Mouse (Mus musculus): ENCODE results near the gene Chst11. TPM values are rescaled to one million over a fixed set of nuclear protein-coding genes. Genes with fewer than 3 reads are reported as not detected.
A peak's percentile ranks its signal among the peaks of the same experiment; 100 is the strongest.

The Chst11 gene
- total RNA-seq, 2 experiments from 2014 or later, result 1.3 to 3.3 TPM

DNA sequence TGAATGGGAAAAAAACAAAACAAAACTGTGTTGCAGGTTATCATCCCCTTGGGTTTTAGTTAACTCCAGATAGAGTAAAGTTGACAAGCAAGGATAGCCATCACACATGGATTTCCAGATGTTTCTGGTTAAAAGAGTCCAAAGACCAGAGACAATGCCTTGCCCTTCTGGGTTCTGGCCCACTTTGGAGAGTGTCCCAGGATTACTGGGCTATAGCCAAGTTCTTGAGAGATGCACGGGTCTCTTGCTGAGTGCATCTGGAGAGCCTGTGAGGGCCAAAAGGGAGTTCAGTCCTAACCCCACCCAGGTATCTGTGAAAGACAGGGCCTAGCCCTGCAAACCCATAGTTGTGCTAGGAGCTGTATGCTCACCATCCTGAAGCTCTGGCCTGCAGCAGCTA lies 193.4 kb downstream of the Chst11 start:
- DNase-seq, result no peak

DNA sequence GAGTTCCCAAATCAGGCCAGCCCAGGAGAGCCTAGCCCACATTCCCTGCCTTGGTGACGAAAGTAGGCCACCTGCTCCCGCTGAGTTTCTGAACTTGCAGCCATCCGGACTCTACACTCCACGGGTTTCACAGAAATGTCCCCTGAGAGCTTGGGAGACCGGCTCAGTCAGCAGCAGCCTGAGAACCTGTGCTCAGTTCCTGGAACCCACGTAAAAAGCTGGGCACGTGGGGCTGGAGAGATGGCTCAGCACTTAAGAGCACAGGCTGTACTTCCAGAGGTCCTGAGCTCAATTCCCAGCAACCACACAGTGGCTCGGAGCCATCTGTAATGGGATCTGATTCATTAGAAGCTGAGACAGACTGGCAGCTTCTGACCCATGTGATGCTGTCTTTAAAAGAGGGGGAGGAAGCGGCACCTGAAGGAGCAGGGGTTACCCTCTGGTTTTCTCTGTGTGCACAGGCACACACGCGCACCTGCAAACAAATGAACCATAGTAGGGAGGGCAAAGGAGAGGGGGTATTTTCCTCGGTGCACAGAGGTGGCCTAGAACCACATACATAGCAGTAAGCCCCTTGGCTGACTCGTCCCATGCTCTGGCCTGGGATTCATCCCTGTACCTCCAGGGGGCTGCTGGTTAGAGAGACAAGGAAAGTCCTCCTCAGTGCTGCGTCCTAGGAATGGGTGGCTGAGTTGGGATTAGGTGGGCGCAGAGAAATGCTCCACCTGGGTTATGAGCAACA lies 196.7 kb downstream of the Chst11 start:
- DNase-seq, result no peak

DNA sequence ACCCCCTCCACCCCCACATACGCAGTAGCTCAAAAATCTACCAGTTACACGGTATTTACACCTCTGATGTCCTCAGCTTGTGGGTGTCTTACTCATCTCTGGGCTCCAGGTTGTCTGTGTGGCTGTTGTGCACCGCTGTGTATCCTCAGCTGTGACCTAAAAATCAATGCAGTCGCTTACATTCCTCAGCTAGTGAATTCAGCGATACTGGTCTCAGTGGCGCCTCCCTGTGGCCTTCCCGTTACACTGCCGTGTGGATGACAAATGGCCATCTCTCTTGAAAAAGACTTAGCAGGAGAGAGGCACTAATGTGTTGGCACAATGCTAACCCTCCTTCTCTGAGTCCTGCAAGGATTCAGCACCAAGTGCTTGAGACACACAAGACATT lies 197.3 kb downstream of the Chst11 start:
- peak; percentile 82 for DNase-seq

DNA sequence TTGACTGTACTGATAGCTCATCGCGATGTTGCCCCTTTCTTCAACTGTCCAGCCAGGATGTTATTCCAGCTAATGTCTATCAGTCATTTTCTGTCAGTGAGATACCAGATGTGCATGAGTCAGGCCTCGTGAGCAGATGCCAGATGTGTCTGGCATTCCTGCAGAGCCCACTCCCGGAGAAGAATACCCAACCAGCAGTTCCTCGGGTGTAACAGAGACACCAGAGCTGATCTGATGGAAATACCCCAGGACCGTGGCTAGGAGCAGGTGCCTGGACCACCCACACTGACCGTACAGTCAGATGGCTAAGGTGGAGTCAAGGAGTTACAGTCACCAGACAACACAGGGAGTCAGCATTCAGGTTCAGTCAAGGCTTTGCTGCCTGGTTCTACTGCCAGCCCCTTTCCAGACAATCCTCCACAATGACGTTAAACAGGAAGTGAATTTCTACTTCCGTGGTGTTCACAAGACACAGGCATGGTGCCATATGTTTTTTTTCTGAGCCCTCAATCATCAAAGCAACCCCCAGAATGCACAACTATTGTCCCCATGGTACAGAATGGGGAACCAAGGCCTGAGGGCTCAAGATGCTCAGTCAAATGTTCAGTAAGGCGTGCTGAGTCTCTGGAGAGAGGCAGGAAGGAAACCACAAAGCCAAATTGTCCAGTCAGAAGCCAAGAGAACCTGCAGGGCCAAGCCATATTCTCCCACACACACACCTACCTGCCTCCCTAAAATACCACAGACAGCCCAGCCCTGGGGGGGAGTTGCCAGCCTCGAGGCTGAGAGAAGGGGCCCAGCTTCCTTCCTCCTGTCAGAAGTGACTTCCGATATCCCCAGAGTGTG lies 198.6 kb downstream of the Chst11 start:
- DNase-seq, result no peak

DNA sequence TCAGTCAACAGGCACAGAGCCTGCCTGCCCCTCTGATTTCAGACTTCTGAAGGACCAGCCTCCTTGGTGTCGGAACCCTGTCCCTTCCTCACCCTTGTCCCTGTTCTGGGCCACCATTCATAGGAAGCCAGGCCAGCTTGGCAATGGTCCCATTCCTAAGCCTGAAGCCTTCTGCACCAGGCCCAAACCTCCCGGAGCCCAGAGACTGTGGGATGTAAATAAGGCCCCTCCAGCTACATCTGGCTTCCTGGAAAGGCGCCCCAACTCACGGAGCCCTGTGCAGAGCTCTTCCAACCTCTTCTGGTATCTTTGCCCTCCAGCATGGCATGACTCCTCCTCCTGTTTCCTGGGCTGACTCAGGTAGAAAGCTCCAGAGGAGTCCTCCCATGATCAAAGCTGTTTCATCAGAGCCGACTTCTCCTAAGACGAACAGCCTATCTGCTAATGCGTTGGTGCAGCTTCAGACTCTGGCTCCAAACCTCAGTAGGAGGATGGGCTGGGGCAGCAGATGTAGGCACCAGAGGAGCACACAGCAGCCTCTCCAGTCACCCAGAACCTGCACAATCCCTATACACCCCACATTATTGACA lies 199.3 kb downstream of the Chst11 start:
- peak; percentile 25 for DNase-seq

DNA sequence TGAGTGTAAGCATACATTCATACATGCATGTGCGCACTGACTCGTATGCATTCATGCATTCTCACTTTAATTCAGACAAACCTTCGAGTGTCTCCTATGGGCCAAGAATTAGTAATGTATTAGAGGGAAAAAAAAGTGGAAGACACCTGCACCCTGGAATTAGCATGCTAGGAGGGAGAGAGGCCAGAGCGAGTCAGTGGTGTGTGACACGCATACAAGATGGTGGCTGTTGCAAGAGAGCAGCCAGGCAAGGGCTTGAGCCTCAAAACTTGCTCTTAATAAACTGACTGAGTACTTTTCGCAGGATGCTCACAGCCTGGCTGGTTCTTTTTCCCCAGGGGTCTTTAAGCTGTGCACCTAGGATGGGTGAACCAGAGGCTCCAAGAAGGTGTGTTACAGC lies 199.8 kb downstream of the Chst11 start:
- no peak for DNase-seq

DNA sequence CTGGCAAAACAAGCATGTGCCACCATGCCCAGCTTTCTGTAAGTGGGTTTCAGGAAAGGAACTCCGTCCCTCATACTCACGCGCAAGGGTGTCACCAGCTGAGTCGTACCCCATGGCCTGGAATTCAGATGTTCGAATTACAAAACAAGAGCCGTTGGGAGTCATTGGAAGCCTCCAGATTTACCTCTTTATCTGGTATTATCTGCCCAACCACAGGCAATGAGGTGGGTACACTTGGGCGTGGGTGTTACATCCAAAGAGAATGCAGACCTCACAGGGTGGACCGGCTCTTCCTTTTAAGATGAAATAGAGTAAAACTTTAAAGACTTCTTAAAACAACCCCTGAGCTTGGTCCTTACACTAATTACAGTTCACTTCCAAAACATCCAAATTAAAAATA lies 200.9 kb downstream of the Chst11 start:
- DNase-seq, result no peak

DNA sequence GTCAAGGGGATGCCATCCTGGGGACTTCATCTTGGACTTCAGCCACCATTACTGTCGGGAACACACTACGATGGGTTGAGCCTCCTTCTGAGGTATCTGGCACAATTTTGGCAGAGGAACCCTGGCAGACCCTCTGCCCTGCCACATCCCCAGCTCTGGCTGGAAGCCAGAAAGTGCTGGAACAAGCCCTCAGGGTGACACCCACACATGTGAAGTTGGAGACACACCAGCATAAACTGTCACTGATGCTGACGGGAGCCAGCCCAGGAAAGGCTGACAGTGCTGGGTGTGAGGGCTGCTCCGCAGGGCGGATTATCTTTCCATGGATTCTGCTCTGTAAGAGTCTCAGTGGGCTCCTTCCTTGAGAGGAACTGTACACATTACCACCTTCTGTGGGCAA lies 201.7 kb downstream of the Chst11 start:
- no peak for DNase-seq

DNA sequence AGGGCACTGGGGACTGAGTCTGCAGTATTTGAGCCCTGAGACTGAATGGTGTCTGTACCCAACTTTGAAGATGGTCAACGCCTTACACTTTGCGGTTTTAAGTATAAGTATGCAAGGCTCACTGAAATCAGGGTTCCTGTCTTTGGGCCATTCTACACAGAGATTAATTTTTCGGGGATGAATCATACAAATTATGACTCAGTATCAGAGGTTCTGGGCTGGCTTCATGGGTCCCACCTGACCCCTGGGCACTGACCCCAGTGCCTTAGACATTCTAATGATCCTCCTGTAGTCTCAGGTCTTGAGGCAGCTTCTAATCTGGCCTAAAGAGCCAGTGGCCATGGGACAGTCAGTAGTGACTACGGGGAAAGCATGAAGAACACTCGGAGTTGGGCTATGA lies 203.8 kb downstream of the Chst11 start:
- no peak for DNase-seq

DNA sequence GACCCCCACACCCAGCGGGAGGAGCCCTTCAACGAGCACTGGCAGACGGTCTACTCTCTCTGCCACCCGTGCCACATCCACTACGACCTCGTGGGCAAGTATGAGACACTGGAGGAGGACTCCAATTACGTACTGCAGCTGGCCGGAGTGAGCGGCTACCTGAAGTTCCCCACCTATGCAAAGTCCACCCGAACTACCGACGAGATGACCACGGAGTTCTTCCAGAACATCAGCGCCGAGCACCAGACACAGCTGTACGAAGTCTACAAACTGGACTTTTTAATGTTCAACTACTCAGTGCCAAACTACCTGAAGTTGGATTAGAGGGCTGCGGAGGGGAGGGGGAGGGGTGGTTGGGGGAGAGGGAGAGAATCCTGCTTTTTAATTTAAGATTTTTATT lies 206.2 kb downstream of the Chst11 start:
- DNase-seq, result no peak

DNA sequence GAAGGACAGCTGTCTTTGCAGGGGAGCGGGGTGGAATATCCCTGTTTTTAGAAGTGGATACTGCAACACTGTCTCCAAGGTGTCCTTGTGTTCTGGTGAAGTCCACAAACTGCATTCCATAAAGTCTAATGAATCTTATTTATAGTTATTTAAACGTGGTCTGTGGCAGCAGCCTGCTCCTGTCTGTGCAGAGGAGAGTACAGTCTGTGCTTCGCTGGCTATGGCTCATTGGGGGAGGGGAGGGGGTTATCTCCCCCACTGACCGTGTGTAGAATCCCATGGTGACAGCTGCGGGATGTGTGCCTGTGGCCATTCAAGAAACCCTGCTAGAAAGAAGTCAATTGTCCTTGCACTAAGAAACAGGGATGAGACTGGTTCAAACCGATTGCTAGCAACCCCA lies 206.7 kb downstream of the Chst11 start:
- no peak for DNase-seq

DNA sequence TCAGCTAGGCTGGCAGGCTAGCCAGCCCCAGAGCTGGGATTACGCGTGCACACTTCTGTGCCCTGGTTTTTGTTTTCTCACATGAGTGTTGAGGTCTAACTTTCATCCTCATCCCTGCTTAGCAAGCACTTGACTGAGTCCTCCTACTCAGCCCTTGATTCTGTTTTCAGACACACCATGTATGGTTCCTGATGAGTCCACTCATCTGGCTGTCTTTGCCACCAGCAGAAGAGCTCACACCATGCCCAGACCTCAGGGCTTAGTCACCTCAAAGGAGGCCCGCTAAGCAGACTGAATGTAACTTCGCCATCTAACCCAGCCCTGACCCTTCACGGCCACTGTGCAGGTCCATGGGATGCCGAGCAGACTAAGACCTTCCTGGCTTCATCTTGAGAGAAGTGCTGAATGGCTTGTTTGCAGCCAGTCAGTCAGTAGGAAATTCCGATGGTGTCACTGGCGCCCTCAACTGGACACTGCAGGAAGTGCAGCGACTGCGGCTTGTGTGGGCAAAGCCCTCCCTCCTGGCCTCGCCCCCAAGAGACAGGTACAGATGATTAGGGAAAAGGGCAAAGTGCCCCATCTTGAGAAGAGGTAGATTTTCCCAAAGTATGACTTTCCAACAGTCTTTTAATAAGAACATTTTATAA lies 212.5 kb downstream of the Chst11 start:
- peak; percentile 77 for DNase-seq

DNA sequence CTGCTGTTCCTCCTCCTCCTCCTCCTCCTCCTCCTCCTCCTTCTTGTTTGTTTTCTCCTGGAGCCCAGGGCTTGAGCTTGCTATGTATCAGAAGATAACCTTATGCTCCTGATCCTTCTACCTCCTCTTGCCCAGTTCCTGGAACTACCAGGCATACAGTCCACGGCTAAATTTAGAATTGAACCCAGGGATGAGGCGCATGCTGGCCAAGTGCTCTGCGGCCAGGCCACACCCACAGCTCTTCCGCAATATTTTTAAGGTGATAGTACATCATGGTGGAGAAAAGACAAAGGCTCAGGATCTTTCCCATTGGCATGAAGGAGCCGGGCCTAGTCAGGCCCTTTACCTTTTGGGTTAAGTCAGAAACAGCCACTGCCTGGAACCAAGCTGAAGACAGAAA lies 213.4 kb downstream of the Chst11 start:
- no peak for DNase-seq

DNA sequence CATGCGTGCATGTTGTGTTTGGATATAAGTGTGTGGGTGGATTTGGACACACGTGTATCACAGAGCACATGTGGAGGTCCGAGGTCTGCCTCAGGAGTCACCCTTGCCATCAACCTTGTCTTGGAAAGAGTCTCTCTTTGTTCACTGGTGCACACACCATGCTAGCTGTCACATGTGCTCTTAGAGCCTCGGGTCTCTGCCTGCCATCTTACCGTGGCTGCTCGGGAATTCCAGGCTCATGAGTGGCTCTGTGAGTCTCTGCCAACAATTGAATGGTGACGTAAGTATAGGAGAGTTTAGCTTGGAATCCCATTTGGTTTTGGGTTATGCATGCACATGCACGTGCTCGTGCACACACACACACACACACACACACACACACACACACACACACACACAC lies 214.0 kb downstream of the Chst11 start:
- no peak for DNase-seq

DNA sequence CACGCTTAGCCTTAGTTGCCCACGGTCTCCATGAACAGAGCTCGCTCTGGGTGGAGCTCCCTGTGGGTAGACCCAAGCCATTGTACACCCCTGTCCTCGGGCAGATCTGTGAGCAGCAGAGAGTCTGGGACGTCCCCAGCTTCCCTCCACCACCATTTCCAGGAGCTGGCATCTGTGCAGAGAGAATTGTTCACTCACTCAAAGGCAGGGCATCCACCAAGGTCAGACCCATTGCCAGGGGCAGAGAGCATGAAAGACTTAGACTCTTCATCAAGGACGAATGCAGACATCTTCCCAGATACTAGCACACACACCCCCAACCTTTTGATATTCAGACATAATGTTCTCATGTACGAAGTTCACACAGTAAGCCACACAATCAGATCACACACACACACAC lies 216.2 kb downstream of the Chst11 start:
- no peak for DNase-seq

DNA sequence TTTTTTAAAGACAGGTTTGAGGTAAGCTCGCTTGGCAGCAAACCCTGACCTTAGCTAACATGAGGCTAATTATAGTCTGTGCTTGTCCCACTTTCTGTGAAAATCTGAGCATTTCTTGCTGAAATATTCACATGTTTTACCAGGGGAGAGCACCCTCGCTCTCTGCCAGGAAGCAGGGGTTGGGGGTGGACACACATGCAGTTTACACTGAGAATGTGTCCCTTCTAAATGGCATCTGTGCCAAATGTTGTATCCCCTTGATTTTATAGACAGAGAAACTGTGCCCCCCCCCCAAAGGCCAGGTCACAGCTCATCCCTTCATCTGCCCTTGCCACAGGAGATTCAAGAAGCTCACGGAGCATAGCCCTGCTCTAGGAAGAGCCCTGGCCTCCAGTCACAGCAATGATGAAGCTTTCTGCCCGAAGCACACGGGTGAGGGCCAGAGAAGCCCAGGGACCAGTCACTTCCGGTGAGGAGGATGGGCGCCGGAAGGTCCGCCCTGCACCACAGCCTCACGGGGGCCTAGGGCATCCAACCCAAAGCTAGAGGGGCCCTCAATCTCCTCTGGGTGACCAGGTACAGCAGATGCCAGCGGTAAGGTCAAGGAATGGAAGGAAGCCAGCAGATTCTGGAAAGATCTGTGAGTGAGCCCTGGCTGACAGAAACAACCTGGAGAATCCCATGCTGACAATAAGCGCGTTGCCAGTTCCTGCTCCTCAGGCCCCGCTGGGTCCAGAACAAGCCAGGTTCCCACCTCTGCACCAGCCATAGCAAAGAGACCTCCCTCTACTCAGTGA lies 217.8 kb downstream of the Chst11 start:
- DNase-seq, result no peak

DNA sequence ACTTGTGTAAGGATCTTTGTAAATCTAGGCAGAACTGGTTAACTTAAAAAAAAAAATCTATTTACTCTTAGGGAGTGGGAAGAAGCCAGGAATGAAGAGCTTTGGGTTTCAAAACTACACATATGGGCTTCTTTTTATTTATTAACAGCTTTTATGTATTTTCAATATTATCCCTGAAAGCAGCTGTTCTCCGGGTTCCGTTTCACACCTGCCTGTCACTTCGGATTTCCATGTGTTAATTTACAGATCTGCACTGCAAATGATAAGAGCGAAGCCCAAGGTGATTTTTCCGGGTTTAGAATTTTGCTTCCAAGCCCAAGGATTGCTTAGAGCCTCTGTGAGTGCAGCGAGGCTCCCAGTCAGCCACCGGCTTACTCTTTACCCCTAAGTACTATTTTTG lies 223.1 kb downstream of the Chst11 start:
- DNase-seq, result no peak

DNA sequence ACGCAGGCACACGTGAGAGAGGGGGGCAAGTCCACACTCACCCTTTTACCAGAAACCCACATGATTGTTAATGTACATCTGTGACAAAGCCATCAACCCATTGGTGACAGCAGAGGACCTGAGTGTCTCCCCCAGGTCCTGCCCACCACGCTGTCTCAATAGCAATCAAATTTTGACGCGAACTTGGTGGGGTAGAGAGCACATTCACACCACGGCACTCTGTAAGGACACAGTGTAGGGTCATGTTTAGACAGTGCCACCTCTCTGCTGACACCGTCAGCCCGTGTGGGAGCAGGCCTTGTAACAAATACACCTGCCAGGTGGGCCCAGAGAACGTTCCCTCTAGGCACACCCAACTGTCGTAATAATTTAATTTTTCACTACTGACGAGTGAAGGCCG lies 224.1 kb downstream of the Chst11 start:
- DNase-seq, result no peak

DNA sequence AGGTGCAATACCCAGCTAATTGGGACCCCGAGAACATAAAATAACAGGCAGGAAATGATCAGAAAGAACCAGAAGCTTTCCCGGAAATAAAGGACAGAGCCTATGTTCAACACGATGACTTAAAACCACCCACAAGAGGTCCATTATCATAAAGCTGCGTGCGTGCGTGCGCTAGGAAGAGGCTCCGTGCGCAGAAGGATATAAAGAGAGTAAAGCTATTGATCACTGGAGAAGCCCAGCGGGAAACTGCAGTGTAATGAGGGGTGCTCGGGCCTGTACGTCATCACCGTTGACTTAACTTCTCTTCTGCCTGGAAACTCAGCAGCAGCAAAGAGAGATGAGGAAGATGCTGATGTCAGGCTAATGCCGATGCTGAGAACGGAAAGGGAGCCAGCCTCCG lies 224.8 kb downstream of the Chst11 start:
- no peak for DNase-seq

DNA sequence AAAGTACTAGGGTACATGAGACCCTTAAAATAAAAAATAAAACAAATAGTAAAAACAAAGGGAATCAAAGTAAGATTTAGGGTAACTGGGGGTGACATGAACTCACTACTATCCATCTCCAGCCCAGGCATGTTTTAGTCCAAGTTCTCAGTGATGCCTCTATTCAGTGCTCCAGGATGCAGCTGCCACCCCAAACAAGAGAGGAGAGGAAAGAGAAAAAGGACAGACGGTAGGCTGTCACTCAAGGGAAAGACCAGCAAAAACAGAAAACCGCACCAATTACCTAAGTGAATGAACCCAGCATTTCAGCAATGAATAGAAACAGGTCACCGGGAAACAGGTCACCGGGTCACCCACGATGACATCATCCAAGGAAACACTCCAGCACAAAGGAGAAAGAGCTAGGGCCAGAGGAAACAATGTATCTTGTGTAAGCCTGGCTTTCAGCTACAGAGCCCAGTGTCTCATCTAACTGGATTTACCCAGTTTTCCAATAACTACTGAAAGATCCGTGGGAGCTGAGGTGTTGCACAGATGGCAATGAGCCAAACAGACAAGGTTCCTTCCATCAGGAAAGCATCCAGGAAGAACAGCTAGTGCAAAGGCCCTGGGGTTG lies 225.8 kb downstream of the Chst11 start:
- DNase-seq, result no peak

DNA sequence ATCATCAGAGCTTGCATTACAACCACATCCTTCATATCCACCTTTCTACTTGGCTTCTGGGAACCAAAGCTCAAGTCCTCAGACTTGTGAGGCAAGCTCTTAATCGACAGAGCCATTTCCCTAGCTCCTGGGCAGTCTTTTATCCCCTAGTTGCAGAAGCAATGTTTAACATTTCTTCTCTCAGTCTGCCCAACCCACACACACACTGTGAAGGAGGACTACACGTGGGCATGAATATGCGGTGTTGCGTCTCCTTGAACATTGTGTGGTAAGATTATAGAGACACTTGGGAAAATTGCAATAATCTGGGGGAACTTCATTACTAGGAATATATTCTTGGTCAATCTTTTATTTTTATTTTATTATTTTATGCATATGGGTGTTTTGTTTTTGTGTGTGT lies 227.3 kb downstream of the Chst11 start:
- DNase-seq, result no peak

DNA sequence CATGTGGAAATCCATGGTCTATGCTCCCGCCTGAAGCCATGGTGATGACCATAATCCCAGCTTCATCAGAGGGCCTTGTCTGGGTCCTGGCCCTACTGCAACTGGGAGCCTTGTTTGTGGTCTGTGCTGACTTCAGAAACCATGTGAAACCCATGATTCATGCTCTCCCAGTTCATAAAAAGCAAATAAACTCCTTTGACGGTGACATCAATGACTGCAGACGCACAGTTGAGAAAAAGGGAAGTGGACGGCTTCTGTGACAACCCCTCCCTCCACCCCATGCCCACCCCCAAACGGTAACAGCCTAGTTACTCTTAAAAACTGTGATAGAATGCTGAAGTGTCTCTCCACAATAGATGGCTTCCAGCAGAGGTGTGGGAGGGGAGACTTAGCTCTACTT lies 230.3 kb downstream of the Chst11 start:
- DNase-seq, result no peak

All from gastrocnemius, postnatal 10 days (tissue).